Mouse (Mus musculus): ENCODE results near the gene Kif24.

Kif24 gene

GRCm38 (mm10) chr4:41401167-41401566 lies 63.5 kb downstream of the Kif24 start:
- DNase-seq (ENCODE audit: low spot score in 2 of 2) = no peak

DNA sequence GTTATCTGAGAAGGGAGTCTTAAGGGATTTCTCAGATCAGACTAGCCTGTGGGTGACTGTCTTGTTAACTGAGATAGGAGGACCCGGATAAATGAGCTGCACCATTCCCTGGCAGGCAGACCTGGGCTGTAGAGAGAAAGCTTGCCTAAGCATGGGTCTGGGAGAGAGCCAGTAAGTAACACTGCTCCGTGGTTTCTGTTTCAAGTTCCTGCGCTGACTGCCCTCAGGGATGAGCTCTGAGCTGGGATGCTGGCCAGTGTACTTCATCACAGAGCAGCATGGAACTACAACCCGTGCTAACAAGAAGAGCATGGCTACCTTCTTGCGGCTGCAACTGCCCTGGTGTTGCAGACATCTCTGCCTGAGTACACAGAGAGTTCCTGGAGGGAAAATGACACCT lies 64.8 kb downstream of the Kif24 start:
- DNase-seq (ENCODE audit: low spot score in 2 of 2) = no peak

- no peak for DNase-seq (ENCODE audit: low spot score in 2 of 2)
Measured at GRCm38 (mm10) chr4:41398353-41398752, 66.3 kb downstream of the Kif24 start.

DNA sequence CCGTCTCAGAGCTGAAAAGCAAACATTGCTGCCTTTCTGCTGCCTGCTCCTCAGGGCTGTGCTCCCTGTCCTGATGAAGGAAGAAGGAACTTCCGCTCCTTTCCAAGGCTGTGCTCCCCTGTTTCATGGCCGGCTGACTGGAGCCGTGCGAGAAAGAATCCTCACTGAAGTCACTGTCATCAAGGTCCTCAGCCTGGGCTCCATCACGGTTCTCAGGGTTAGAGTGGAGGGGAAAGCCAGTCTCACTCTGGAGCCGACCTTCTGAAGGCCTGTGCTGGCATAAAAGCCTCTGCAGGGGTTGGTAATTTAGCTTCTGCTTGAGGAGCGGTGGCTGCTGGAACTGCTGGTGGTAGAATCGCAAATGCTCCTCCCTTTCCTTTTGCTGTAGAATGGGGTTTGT lies 70.0 kb downstream of the Kif24 start:
- DNase-seq (ENCODE audit: low spot score in 2 of 2) = no peak

DNA sequence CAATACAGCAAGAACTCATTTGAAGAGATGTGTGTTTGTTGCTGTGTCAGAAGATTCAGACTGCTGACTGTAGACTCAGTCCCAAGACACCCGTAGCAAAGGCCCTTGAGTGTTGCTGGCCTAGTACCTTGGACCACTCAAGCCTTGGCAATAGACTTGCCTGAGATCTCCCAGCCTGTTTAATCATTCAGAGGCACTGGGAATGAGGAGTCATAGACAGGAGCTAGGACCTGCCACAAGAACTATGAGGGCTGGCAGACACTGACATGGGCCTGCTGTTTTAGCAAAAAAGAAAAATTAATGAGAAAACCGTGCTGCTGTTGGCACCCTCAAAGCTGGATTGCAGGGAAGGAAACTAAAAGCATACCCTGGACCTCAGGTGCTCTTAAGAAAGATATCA lies 73.7 kb downstream of the Kif24 start:
- DNase-seq (ENCODE audit: low spot score in 2 of 2) = no peak

DNA sequence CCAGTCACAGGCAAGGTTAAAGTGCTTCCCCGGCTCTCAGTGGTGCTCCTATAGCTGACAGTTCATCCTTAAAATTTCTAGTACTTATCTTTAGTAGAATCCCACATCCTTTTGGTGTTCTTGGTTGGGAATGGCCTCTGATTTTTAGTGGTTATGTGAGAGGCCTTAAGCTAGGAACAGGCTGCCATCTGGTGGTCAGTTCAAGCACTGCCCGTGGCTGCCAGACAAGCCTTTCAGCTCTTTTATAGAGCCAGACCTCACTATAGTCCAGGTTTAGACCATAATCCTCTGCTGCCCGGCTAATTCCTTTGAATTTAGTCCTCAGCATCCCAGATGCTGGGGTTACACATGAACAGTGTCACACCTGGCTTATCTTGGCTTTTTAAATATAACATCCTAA lies 74.6 kb downstream of the Kif24 start:
- peak; percentile 85 to 87 for DNase-seq (ENCODE audit: low spot score in 2 of 2)

DNA sequence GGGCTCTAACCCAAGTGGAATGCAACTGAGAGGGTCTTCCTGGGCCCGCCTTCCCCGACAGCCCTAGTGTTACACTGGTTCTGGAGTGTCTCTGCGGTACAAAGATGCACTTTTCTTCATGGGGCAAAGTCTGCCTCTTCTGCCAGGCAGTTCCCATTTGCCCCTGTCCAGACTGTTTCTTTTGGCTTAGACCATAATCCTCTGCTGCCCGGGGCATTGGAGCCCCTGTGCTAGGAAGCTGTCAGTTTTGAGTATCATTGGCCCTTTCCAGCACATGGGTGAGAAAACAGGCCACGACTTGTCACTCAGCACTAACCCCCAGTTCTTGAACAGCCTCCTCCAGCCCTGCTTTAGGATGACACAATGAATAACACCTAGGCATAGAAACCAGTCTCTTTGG lies 75.4 kb downstream of the Kif24 start:
- DNase-seq (ENCODE audit: low spot score in 2 of 2) = no peak

DNA sequence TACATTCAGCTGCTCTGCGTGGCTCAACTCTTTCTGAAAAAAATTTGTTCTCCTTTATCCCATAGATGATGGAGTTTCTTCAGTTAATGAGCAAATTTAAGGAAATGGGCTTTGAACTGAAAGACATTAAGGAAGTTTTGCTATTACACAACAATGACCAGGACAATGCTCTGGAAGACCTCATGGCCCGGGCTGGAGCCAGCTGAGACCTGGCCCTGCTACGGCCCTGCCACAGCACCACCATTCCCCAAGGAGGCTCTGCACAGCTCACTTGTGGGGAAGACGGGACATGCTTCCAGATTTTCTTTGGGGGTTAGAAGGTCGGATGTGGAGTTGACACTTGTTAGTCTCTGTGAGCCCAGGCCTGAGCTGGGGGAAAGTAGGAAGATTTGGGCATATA lies 76.1 kb downstream of the Kif24 start:
- DNase-seq (ENCODE audit: low spot score in 2 of 2) = no peak

DNA sequence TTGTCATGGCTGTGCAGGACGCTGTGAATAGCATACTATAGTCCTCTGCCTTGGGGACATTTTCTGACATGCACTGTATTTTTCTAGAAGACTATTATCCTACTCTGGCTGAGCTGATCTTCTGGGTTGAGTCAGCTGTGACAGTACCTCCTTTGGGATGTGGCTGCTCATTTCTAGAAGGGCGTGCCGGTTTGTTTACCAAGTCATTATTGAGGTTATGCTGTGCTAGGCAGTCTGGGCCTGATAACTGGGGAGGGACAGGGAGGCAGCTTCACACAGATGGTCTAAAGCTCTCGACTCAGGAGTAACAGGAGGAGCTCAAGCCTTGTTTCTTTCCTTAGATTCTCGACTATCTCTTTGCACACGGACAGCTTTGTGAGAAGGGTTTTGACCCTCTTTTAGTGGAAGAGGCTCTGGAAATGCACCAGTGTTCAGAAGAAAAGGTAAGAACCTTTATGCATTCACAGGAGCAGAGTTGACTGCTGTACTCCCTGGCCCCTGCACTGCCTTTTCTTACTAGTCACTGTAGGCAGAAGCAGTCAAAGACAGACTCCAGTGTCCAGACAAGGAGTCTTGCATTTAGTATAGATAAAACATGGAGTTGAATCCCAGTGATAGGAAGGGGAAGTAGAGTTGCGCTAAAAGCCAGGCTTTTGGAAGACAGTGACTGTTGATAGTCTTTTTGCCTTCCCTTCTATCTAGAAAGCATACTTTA lies 76.8 kb downstream of the Kif24 start:
- no peak for DNase-seq (ENCODE audit: low spot score in 2 of 2)

DNA sequence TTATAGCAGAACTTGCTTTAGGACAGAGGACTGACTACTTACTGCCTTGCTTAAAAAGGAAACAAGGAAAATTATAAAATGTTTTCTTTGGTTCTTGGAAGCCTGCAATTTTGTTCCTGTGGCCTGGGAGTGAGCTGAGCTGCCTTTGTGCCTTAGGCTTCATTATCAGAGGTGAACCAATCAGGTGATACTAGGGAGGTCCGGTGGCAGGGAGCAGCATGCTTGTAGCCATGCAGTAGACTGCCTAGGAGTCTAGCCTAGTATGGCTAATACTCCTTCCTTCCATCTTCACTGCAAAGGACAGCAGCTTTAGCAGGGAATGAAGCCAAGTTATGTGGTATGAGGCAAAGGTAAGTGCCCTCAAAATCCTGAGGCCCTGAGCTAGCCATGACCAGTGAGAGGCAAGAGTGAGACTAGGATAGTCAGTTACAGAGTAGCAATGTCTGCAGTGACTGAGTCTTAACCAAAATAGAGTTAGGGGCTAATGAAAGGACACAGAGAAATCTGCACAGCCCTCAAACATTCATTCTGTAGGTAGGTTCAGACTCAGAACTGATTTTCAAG lies 78.2 kb downstream of the Kif24 start:
- no peak for DNase-seq (ENCODE audit: low spot score in 2 of 2)

GRCm38 (mm10) chr4:41381213-41381950 lies 83.3 kb downstream of the Kif24 start:
- DNase-seq (ENCODE audit: low spot score in 2 of 2) = no peak

GRCm38 (mm10) chr4:41377567-41377966 lies 87.1 kb downstream of the Kif24 start:
- DNase-seq (ENCODE audit: low spot score in 2 of 2) = no peak

GRCm38 (mm10) chr4:41369702-41370437 lies 94.8 kb downstream of the Kif24 start:
- DNase-seq (ENCODE audit: low spot score in 2 of 2) = no peak

DNA sequence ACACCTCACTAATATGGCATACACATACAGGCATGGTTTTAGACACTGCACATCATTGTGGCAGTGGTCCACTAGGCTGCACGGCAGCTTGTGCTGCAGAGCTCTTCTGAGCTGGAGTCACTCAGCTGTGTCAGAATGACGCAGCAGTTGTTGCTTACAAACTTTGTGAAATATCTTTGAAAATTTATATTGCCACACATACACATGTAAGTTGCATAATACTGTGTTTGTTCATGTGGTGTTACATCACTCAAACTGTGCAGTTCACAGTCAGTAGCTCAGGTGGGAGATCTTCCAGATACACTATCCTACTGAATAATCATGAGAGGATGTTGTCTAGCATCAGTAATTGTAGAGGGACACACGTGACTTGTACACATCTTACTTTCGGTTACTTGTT lies 96.5 kb downstream of the Kif24 start:
- DNase-seq (ENCODE audit: low spot score in 2 of 2) = no peak

GRCm38 (mm10) chr4:41361059-41361458 lies 103.6 kb downstream of the Kif24 start:
- no peak for DNase-seq (ENCODE audit: low spot score in 2 of 2)

- DNase-seq (ENCODE audit: low spot score in 2 of 2) = no peak
Measured at GRCm38 (mm10) chr4:41359358-41359757, 105.3 kb downstream of the Kif24 start.

DNA sequence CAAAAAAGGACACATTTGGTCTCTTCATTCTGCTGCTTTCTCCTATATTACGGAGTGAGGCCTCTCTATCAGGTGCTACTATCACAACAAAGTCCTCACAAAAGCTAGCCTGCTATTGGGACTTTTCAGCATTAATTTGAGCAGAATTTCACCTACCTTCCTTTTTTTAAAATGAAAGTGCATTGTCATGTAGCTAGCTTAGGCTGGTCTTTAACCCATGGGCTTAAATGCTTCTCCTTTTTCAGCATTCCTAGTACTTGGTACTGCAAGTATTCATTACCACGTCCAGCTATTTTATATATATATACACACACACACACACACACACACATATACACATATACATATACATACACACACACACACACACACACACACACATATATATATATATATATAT lies 106.0 kb downstream of the Kif24 start:
- DNase-seq (ENCODE audit: low spot score in 2 of 2) = no peak

DNA sequence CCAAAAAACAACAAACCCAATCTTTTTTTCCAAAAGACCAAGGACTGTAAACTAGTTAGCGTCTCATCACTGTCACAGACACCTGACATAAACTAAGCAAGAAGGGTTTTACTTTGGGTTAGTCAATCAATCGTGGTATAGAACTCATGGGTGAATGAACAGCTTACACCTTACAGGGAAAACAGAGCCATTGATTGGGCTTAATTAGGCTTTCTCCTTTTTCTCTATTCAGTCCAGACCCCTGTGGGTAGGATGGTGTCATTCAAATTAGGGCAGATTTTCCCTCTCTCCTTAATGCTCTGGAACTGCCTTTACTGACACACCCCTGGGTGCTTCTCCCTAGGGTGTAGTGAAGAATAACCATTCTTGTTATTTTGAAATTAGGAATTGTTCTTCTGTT lies 107.5 kb downstream of the Kif24 start:
- no peak for DNase-seq (ENCODE audit: low spot score in 2 of 2)

GRCm38 (mm10) chr4:41353265-41353664 lies 111.4 kb downstream of the Kif24 start:
- no peak for DNase-seq (ENCODE audit: low spot score in 2 of 2)

DNA sequence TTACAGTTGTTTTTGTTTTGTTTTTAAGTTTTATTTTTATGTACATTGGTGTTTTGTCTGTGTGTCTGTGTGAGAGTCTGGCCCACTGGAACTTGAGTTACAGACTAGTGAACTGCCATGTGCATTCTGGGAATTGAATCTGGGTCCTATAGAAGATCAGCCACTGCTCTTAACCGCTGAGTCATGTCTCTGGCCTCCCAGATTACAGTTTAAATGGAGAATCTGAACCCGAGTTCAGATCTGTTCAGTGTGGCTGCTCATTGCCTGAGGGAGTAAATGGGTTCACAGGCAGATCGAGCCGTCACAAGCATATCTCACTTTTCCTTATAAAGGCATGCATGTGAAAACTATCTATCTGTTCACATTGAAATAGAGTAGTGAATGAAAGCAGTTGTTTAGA lies 111.9 kb downstream of the Kif24 start:
- no peak for DNase-seq (ENCODE audit: low spot score in 2 of 2)

- no peak for DNase-seq (ENCODE audit: low spot score in 2 of 2)
Measured at GRCm38 (mm10) chr4:41349199-41349591, 115.5 kb downstream of the Kif24 start.

GRCm38 (mm10) chr4:41348584-41349198 lies 116.0 kb downstream of the Kif24 start, which contains the start of gene Ubap1:
Ubap1 (plus strand) TSS chr4:41348996.
- peak; percentile 95 to 96 for DNase-seq (ENCODE audit: low spot score in 2 of 2)

Measured in right cerebral cortex, postnatal 10 days (tissue).